Mouse (Mus musculus): ENCODE data around the gene Slc23a2. TPM values are rescaled to one million over a fixed set of nuclear protein-coding genes. Genes with fewer than 3 reads are reported as not detected.

The Slc23a2 gene
- total RNA-seq (2014; fragmentation: Nextera tagmentation) (7.1 and 9.3 TPM in 2 replicates), total RNA-seq (2017) (5.5 and 7.3 TPM in 2 replicates)

DNA sequence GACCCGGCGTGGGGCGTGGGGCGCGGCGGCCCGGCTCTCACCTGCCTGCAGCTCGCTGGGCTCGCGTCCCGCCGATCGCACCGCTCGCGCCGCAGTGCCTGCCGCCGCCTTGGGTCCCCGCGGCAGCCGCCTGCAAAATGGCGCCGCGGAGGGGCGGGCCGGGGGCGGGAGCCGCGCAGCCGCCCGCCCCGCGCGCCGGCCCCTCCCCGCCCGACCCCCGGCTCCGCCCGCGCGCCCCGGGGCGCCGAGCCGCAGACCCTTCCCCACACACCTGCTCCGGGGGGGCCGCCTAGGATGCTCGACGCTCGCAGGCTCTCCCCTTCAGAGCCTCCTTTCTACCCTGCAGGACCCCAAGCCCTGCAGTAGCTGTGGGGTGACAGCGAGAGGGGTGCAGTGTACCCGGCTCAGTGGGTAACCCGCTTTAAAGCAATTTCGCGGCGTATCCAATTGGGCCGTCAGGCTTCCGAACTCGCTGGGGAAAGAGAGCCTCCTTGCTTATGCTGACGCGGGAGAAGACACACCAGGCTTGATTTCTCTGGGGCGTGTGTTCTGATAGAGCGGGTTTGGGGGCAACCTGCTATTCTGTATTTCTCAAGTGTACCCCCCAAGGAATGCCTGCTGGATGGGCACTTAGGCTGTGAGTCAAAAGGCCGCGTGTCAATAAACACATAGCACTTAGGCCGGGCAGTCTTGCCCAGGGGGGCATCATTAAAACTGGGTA is at the start of gene Slc23a2:
Slc23a2 (minus strand) TSS at position 138 of the 721 bp plus-strand sequence.
- ATAC-seq (replicated peaks; ENCODE audit: low FRiP score, low TSS enrichment, poor library complexity, severe bottlenecking), result peak; percentile 53

DNA sequence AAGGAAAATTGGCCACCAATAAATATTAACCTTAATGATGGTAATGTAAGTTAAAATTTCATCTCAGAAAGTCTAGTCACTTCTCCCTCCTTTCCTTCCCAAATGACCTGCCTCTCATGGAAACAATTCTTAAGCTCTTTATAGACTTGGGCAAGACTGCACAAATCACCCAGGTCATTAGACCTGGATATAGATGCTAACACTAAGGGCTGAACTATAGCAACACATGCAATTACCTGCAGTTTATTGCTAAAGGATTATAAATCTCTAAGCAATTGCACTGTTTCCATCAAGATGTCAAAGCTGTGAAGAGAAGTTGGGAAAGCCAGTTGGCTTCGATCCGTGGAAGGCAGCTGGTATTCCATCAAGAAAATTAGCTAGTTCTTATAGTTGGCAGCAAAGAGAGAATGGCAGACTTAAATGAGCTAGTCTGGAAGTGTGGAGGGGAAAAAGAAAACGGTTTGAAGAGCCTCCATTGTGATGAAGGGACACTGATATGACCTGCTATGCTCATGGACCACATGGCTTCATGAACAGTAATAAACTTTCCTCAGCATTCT is 45.8 kb upstream of the Slc23a2 start:
- no peak for ATAC-seq (replicated peaks; ENCODE audit: low FRiP score, low TSS enrichment, poor library complexity, severe bottlenecking)

- ATAC-seq (replicated peaks; ENCODE audit: low FRiP score, low TSS enrichment, poor library complexity, severe bottlenecking), result no peak
Measured at GRCm38 (mm10) chr2:132183874-132184273, 39.0 kb upstream of the Slc23a2 start.

DNA sequence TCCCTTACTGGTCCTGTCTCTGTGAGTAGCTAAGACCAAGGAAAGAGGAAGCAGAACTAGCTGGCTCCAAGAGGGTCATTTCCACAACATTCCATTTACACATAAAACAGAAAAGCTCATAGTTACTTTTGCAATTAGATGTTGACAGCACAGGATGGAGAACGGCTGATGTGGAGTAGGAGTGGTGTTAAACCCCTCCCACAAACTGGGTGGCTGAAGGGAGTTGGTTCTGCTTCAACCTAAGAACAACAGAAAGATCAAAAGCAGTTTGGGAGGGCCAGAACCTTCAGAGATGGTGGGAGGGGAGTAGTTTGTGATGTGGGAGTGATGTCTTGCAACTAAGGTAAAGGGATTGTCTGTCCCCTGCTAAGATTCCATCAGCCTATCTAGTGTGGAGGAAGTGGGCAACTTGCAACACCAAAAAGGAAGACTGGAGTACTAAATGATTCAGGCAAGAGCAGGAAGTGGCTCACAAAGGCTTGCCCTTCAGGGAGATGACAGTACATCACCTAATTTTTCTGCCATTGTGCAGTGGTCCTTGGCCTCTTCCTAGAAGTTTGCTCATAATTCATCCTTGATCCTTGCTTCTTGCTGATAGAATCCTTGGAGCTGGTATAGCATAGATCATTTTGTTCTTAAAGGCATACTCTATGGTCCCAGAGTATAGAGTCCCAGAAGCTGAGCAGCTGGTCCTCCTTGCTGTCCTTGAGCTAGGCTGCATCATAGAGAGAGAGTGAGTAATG is 35.7 kb upstream of the Slc23a2 start:
- no peak for ATAC-seq (replicated peaks; ENCODE audit: low FRiP score, low TSS enrichment, poor library complexity, severe bottlenecking)

- no peak for ATAC-seq (replicated peaks; ENCODE audit: low FRiP score, low TSS enrichment, poor library complexity, severe bottlenecking)
Measured at GRCm38 (mm10) chr2:132179371-132179770, 34.5 kb upstream of the Slc23a2 start.

GRCm38 (mm10) chr2:132177406-132177805 is 32.5 kb upstream of the Slc23a2 start:
- no peak for ATAC-seq (replicated peaks; ENCODE audit: low FRiP score, low TSS enrichment, poor library complexity, severe bottlenecking)

- ATAC-seq (replicated peaks; ENCODE audit: low FRiP score, low TSS enrichment, poor library complexity, severe bottlenecking), result no peak
Measured at GRCm38 (mm10) chr2:132176289-132176848, 31.5 kb upstream of the Slc23a2 start.

DNA sequence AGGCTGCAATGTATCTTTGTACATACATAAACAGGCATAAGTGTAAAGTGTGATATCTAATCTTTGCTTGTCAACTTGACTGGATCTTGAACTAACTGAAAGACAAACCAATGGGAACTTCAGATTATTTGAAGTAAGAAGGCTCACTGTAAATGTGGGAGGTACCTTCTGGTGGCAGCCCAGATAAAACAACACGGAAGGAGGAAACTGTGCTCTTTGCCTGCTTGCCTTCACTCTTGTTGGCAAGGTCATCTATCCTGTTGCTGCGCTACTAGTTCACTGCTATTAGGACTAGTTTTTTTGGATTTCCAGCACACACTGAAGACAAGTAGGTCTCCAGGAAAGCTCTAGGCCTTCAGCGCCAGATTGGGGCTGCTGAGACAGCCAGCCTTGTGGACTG is 29.1 kb upstream of the Slc23a2 start:
- ATAC-seq (replicated peaks; ENCODE audit: low FRiP score, low TSS enrichment, poor library complexity, severe bottlenecking), result no peak

- ATAC-seq (replicated peaks; ENCODE audit: low FRiP score, low TSS enrichment, poor library complexity, severe bottlenecking), result no peak
Measured at GRCm38 (mm10) chr2:132171939-132172338, 27.0 kb upstream of the Slc23a2 start.

DNA sequence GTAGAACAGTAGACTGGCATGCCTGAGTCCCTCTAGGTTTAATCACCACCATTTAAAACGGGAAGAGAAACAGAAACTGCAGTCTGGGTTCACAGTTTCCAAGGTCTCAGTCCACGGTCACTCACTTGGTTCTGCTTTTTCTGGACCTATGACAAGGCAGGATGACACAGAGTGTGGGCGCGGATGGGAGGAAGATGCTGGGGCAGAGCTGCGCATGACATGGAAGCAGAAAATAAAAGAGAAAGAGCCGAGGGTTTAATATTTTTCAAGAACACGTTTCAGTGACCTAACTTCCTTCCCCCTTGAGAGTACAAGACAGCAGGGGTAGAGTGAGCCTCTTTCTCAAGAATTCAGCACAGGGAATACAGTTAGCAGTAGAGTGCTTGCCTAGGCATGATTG is 24.2 kb upstream of the Slc23a2 start:
- ATAC-seq (replicated peaks; ENCODE audit: low FRiP score, low TSS enrichment, poor library complexity, severe bottlenecking), result no peak

DNA sequence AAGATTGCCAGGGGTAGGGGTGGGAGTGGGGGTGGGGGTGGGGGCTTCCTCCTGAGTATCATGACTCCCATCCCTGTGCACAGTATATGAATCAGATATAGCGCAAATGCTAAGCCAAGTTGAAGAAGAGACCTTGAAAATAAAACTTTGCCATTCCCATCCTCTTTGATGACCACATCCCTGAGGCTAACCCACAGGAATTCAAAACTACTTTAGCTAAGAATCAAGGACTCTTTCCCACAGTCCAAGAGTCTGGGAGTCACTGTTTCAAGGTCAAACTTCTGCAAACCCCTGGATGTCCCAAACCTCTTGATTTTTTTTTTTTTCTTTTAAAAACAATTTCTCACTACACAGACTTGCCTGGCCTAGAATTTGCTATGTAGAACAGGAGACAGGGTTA is 18.7 kb upstream of the Slc23a2 start:
- ATAC-seq (replicated peaks; ENCODE audit: low FRiP score, low TSS enrichment, poor library complexity, severe bottlenecking), result no peak

DNA sequence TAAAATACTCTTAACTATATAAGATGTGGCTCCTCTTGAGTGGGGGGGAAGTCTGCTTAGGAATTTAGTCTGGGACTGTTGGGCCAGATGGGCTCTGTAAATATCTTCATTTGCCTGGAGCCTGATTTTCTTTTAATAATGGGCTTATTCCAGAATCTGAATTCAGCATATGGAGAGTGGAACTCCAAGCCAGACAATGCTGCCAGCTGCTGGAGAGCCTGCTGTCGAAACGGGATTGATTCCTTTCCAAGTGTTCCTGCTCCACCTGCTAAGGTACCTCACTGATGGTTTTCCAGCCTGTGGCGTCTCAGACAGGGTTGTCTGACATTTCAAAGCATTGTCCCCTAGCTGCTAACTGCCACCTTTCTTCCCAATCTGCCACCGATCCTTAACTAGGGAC is 12.6 kb upstream of the Slc23a2 start:
- ATAC-seq (replicated peaks; ENCODE audit: low FRiP score, low TSS enrichment, poor library complexity, severe bottlenecking), result no peak

GRCm38 (mm10) chr2:132152670-132153069 is 7.8 kb upstream of the Slc23a2 start:
- ATAC-seq (replicated peaks; ENCODE audit: low FRiP score, low TSS enrichment, poor library complexity, severe bottlenecking), result no peak; the same call in 1 of the 2 replicates

- no peak for ATAC-seq (replicated peaks; ENCODE audit: low FRiP score, low TSS enrichment, poor library complexity, severe bottlenecking)
Measured at GRCm38 (mm10) chr2:132151592-132151991, 6.7 kb upstream of the Slc23a2 start.

- ATAC-seq (replicated peaks; ENCODE audit: low FRiP score, low TSS enrichment, poor library complexity, severe bottlenecking), result no peak
Measured at GRCm38 (mm10) chr2:132150926-132151325, 6.0 kb upstream of the Slc23a2 start.

GRCm38 (mm10) chr2:132146502-132146901 is 1.6 kb upstream of the Slc23a2 start:
- ATAC-seq (replicated peaks; ENCODE audit: low FRiP score, low TSS enrichment, poor library complexity, severe bottlenecking), result no peak

DNA sequence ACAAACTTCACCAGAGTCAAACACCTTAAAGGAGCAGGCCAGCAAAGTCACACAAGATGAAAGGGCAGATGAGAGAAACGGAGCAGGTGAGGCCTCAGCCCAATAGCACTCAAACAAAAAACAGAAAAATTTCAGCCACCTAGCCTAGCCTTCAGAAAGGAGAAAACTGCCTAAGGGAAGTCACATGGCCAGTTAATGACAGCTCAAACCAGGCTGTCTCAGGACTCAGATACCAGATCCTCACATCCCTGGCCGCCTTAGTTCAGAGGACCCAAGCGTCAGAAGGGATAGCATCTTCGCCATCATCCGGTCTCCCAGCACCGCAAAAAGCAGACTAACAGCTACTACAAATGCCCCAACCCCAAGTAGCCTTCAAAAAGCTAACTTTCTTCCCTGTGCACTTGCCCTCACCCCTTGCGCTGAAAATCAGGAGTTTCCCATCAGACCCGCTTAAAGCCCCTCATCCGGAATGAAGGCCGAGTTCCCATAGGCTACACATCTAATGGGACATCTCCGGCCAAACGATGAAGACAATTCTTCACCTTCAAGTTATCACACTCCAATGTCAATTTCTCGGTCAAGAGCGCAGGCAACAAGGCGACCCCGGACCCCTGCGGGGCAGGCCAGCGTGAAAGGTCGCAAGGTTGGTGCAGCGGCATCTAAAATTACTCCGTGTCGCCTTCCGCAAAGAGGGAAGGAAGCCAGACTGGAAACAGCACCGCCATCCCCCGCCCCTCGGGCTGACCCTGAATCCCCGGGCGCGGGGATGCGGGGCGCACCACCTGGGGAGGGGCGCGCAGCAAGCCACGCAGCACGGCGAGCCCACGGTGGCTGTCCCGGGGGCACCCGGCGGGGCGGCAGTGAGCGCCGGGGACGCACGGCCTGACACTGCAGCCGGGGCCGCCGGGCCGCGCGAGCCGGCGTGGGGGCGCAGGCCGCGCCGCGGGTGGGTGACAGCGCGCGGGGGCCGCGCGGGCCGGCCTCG is 673 bp downstream of the Slc23a2 start:
- ATAC-seq (replicated peaks; ENCODE audit: low FRiP score, low TSS enrichment, poor library complexity, severe bottlenecking), result no peak

- ATAC-seq (replicated peaks; ENCODE audit: low FRiP score, low TSS enrichment, poor library complexity, severe bottlenecking), result no peak
Measured at GRCm38 (mm10) chr2:132142606-132143005, 2.3 kb downstream of the Slc23a2 start.

DNA sequence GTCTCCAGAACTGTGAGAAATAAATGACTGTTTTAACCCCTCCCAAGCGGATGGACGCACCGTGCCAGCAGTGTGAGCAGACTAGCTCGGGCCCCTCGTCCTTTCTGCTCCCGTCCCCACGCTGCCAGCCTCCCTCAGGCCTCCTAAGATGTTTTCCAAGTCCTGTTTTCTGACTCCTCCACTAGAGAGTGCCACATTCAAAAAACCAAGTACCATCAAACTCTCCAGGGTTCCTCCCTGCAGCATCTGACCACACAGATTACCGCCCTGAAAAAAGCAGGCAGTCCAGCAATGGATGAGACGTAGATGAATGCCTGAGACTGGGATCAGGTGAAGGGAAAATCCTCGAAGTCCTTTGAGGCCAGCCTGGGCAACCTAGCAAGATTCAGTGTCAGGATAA is 4.4 kb downstream of the Slc23a2 start:
- no peak for ATAC-seq (replicated peaks; ENCODE audit: low FRiP score, low TSS enrichment, poor library complexity, severe bottlenecking)
